Mouse (Mus musculus): ENCODE measurements around the gene Impdh2.

DNA sequence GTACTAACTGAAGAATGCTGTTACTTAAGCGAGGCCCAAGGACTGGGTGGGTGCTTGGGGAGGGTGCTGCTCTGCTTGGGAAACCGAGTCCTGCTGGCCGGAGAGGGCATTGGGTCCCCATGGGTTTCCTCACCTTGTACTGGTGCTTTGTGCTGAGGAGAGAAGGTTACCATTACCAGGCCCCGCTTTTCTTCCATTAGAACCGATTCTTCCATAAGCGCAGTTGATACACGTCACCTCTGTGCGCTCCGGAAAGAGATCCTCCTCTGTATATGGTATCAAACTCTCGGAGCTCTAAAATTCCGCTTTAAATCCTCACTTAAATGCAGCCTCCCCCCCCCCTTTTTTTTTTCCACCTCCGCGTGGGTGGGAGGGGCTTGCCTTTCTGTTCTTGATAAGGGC lies 42.2 kb upstream of the Impdh2 start:
- TF ChIP-seq TAL1 (IDR thresholded peaks at IDR 0.05; ENCODE audit: low read length): no peak
- TF ChIP-seq GATA1 (IDR thresholded peaks at IDR 0.05; ENCODE audit: low read length): no peak

Data from erythroblast, embryonic 14.5 days (primary cell).